Mouse (Mus musculus) ES-Bruce4 (cell line): Measurements from ENCODE around the gene Chmp6. TPM values are rescaled to one million over a fixed set of nuclear protein-coding genes. Genes with fewer than 3 reads are reported as not detected.

ENCODE experiments used
- H3K27ac ChIP-seq: 2 replicates; pipeline ENCODE4 v1.5.1; 2012; ENCODE audit warnings: low read length, inconsistent platforms; ENCODE audit not compliant: insufficient read depth
- H3K27me3 ChIP-seq: 2 replicates; pipeline ENCODE4 v1.6.1; 2012; ENCODE audit warnings: mild to moderate bottlenecking, low read length, inconsistent platforms; ENCODE audit not compliant: control insufficient read depth, poor library complexity, insufficient read depth, severe bottlenecking
- H3K36me3 ChIP-seq: 2 replicates; pipeline ENCODE4 v1.6.1; 2012; ENCODE audit warnings: inconsistent platforms, mild to moderate bottlenecking, low read length, moderate library complexity; ENCODE audit not compliant: control insufficient read depth, poor library complexity, insufficient read depth, severe bottlenecking
- H3K4me1 ChIP-seq: one replicate; pipeline ENCODE4 v1.8.1; 2011; ENCODE audit warnings: low read length; ENCODE audit not compliant: control insufficient read depth, insufficient read depth
- H3K4me3 ChIP-seq: 2 replicates; pipeline ENCODE4 v1.5.1; 2011; ENCODE audit warnings: low read depth, mild to moderate bottlenecking, low read length
- H3K9ac ChIP-seq: 2 replicates; pipeline ENCODE4 v1.6.1; 2012; ENCODE audit warnings: low read depth, mild to moderate bottlenecking, inconsistent platforms; ENCODE audit not compliant: poor library complexity, severe bottlenecking
- H3K9me3 ChIP-seq: replicated peaks from 2 replicates; pipeline ENCODE4 v1.6.1; 2012; ENCODE audit warnings: mild to moderate bottlenecking, low read length, inconsistent platforms; ENCODE audit not compliant: control insufficient read depth, poor library complexity, insufficient read depth, severe bottlenecking
- CTCF ChIP-seq: IDR thresholded peaks from one replicate; pipeline ENCODE4 v1.8.1; 2011; ENCODE audit warnings: low read depth, low read length
- EP300 ChIP-seq: IDR thresholded peaks from 2 replicates; pipeline ENCODE4 v1.6.1; 2011; ENCODE audit warnings: low read depth, low read length; ENCODE audit not compliant: insufficient read depth
- POLR2A ChIP-seq: IDR thresholded peaks from one replicate; pipeline ENCODE4 v1.8.1; 2011; ENCODE audit warnings: low read length; ENCODE audit not compliant: insufficient read depth
- polyA plus RNA-seq: library from polyadenylated mRNA; stranded (reverse); fragments of >200 nt; gene quantifications from 2 replicates; pipeline ENCODE4 v1.2.4, GENCODE M21; 2011; ENCODE audit warnings: low read depth; ENCODE audit not compliant: missing spikeins, insufficient read depth, insufficient read length

The Chmp6 gene
- polyA plus RNA-seq, 1 experiment, result 25.4 TPM

GRCm38 (mm10) chr11:119928023-119928681 is 14.9 kb downstream of the Chmp6 start:
- Histone ChIP-seq H3K27me3 (no peaks in the 10 kb centered on the region), H3K27ac (no peak overlapping the region), H3K4me1 (peaks cover 5% of the 10 kb centered on the region), H3K36me3 (no peaks in the 10 kb centered on the region), H3K9ac (no peak overlapping the region), H3K9me3 (no peaks in the 10 kb centered on the region; the same call in 1 of the 2 replicates), H3K4me3 (no peak overlapping the region)
- no peak for TF ChIP-seq POLR2A
- no peak for TF ChIP-seq CTCF
- no peak for TF ChIP-seq EP300

DNA sequence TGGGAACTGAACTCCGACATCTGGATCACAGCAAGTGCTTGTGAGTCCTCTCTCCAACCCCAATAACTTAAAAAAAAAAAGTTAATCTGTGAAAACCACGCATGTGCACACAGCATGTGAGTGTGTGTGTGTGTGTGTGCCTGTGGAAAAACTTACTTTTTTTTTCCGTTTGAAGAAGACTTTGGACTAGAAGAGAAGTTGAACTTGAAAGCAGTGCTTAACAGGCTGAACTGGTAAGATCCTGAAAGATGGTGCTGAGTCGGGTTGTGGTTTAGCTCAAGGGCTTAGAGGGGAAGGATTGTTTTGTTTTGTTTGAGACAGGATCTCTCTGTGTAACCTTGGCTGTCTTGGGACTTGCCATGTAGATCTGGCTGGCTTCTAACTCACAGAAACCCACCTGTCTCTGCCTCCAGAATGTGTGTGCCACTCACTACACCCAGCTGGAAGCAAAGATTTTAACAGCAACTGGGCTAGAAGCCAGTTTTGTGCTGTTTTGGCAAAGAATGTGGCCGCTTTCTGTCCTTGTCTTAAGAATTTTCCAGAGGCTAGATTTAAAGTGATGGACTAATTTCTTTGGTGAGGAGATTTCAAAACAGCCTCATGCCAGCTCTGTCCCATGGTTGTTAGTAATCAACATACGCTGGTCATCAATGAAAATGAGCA is 16.5 kb downstream of the Chmp6 start:
- no peak overlapping the region for H3K9ac ChIP-seq
- TF ChIP-seq POLR2A (no peak), EP300 (no peak), CTCF (no peak)
- H3K9me3 ChIP-seq, result no peaks in the 10 kb centered on the region; the same call in 1 of the 2 replicates
- H3K4me3 ChIP-seq, result no peak overlapping the region
- no peak overlapping the region; the same call in 1 of the 2 replicates for H3K27ac ChIP-seq
- H3K36me3 ChIP-seq, result no peaks in the 10 kb centered on the region
- no peaks in the 10 kb centered on the region for H3K27me3 ChIP-seq
- H3K4me1 ChIP-seq, result peaks cover 5% of the 10 kb centered on the region

GRCm38 (mm10) chr11:119931809-119932208 is 18.6 kb downstream of the Chmp6 start:
- no peak overlapping the region for H3K4me3 ChIP-seq
- H3K9ac ChIP-seq, result no peak overlapping the region
- H3K4me1 ChIP-seq, result peaks cover 8% of the 10 kb centered on the region
- TF ChIP-seq EP300 (no peak), POLR2A (no peak), CTCF (no peak)
- no peaks in the 10 kb centered on the region for H3K36me3 ChIP-seq
- H3K27me3 ChIP-seq, result no peaks in the 10 kb centered on the region
- no peak overlapping the region for H3K27ac ChIP-seq
- no peaks in the 10 kb centered on the region; the same call in 1 of the 2 replicates for H3K9me3 ChIP-seq

DNA sequence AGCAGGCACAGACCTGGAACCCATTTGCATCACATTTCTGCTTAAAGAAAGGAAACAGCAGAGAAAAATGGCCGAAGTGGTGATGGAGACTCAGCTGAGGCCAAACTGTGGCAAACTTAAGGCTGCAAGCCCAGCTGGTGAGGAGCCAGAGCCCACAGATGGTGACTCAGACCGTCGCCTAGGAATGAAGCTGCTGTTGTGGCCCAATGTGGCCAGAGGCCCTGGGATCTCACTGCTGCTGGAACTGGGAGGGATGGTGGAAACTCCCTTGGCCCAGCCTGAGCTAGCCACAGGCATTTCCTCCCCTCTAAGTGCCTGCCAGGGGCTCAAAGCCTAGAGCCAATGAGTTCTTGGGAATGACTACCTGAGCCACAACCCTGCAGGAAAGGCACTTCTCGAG is 19.9 kb downstream of the Chmp6 start:
- Histone ChIP-seq H3K4me3 (no peak overlapping the region), H3K27me3 (no peaks in the 10 kb centered on the region), H3K36me3 (no peaks in the 10 kb centered on the region), H3K9me3 (no peaks in the 10 kb centered on the region; the same call in 1 of the 2 replicates), H3K9ac (no peak overlapping the region), H3K4me1 (peaks cover 5% of the 10 kb centered on the region), H3K27ac (no peak overlapping the region)
- TF ChIP-seq POLR2A (no peak), CTCF (no peak), EP300 (no peak)

DNA sequence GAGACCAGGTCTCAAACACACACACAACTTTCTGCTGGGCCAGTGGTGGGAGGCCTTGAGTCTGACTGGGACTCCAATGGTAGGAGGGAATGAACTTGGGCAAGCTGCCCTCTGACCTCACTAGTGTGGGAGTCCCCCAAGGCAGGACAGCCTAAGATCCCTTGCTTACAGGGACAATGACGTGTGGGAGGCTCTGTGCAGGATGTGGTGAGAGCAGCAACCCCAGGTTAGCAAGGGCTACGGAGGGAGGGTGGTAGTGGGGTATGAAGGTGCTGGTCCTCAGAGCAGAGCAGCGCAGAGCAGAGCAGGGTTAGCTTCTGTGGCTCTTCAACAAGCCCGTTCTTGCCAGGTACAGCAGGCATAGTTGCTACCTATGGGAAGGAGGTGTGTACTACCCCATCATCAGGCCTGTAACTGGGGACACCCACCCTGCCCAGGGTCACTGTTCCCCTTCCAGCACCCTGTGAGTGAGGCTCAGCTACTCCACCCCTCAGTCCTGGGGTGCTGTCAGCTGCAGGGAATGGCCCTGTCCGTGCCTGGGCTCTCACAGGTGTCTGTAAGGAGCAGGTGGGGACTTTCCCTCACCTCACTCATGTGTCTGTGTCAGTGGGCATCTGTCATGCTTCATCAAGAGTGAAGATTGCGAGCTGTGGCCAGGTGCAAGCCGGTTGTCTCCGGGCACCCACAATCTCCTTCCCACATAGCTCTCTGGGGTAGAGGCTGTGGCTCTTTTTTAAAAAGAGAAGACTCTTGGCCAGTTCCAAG is 20.8 kb downstream of the Chmp6 start:
- H3K9ac ChIP-seq, result no peak overlapping the region
- H3K9me3 ChIP-seq, result no peaks in the 10 kb centered on the region; the same call in 1 of the 2 replicates
- H3K27me3 ChIP-seq, result no peaks in the 10 kb centered on the region
- H3K4me3 ChIP-seq, result no peak overlapping the region
- H3K36me3 ChIP-seq, result no peaks in the 10 kb centered on the region
- H3K27ac ChIP-seq, result no peak overlapping the region
- TF ChIP-seq EP300 (no peak), POLR2A (no peak), CTCF (no peak)
- peaks cover 5% of the 10 kb centered on the region for H3K4me1 ChIP-seq

- peaks cover 12% of the 10 kb centered on the region for H3K4me1 ChIP-seq
Observed at GRCm38 (mm10) chr11:119934773-119935172, 21.5 kb downstream of the Chmp6 start.

More at GRCm38 (mm10) chr11:119934773-119935172, 21.5 kb downstream of the Chmp6 start:
- Histone ChIP-seq H3K36me3 (no peaks in the 10 kb centered on the region), H3K4me3 (no peak overlapping the region), H3K9ac (no peak overlapping the region), H3K27ac (no peak overlapping the region), H3K9me3 (no peaks in the 10 kb centered on the region; the same call in 1 of the 2 replicates), H3K27me3 (no peaks in the 10 kb centered on the region)
- TF ChIP-seq CTCF, result no peak
- no peak for TF ChIP-seq POLR2A
- TF ChIP-seq EP300, result no peak
